Mouse (Mus musculus) intestine, postnatal 0 days (tissue): ENCODE measurements around the gene Spa17. TPM values are rescaled to one million over a fixed set of nuclear protein-coding genes. Genes with fewer than 3 reads are reported as not detected.

Experiments used
- ATAC-seq: fragments of 200-750 bp; cut with Nextera tagmentation; 2 replicates; pipeline ENCODE4 v1.8.0; 2017; ENCODE audit warnings: mild to moderate bottlenecking, moderate TSS enrichment, moderate library complexity
- H3K27ac ChIP-seq: fragments of 300-500 bp; sonication (generic); 2 replicates; pipeline ENCODE4 v1.5.1; 2014; ENCODE audit warnings: mild to moderate bottlenecking, low read depth, low read length, moderate library complexity
- H3K27me3 ChIP-seq: fragments of 300-500 bp; sonication (generic); replicated peaks from 2 replicates; pipeline ENCODE4 v1.6.1; 2014; ENCODE audit warnings: low read length, mixed read lengths; ENCODE audit not compliant: control insufficient read depth, insufficient read depth
- H3K36me3 ChIP-seq: fragments of 300-500 bp; sonication (generic); 2 replicates; pipeline ENCODE4 v1.6.1; 2014; ENCODE audit warnings: mild to moderate bottlenecking, moderate library complexity; ENCODE audit not compliant: control insufficient read depth, insufficient read depth
- H3K4me1 ChIP-seq: fragments of 300-500 bp; sonication (generic); replicated peaks from 2 replicates; pipeline ENCODE4 v1.6.1; 2014; ENCODE audit warnings: antibody characterized with exemption, low read length, mixed read lengths; ENCODE audit not compliant: control insufficient read depth, insufficient read depth
- H3K4me2 ChIP-seq: fragments of 300-500 bp; sonication (generic); replicated peaks from 2 replicates; pipeline ENCODE4 v1.6.1; 2014; ENCODE audit warnings: low read depth, mild to moderate bottlenecking, moderate library complexity
- H3K4me3 ChIP-seq: fragments of 300-500 bp; sonication (generic); 2 replicates; pipeline ENCODE4 v1.5.1; 2014; ENCODE audit warnings: low read depth, low read length
- H3K9ac ChIP-seq: fragments of 300-500 bp; sonication (generic); 2 replicates; pipeline ENCODE4 v1.6.1; 2014; ENCODE audit warnings: mild to moderate bottlenecking, low read depth, low read length
- H3K9me3 ChIP-seq: fragments of 300-500 bp; sonication (generic); 2 replicates; pipeline ENCODE4 v1.6.1; 2016; ENCODE audit warnings: mixed run types; ENCODE audit not compliant: control insufficient read depth
- CTCF ChIP-seq: sonication (generic); IDR thresholded peaks from 2 replicates; pipeline ENCODE4 v1.5.1; 2016; ENCODE audit warnings: low read depth, mild to moderate bottlenecking, control low read depth, antibody characterized with exemption, moderate library complexity
- WGBS: fragments of 180-500 bp; shearing (Covaris S2); extraction: QIAGEN DNeasy Blood & Tissue Kit; methylation state at CpG from one replicate; pipeline ENCODE4 v1.1.7; 2014; 5-methylcytosine and 5-hydroxymethylcytosine counted together
- polyA plus RNA-seq: library from polyadenylated mRNA; unstranded; fragments of >200 nt; fragmentation: Nextera tagmentation; extraction: Ambion mirVana; gene quantifications from 2 replicates; pipeline ENCODE4 v1.2.1, GENCODE M21; 2015

The Spa17 gene
- polyA plus RNA-seq, 1 experiment from 2014 or later, result 3.8 TPM

DNA sequence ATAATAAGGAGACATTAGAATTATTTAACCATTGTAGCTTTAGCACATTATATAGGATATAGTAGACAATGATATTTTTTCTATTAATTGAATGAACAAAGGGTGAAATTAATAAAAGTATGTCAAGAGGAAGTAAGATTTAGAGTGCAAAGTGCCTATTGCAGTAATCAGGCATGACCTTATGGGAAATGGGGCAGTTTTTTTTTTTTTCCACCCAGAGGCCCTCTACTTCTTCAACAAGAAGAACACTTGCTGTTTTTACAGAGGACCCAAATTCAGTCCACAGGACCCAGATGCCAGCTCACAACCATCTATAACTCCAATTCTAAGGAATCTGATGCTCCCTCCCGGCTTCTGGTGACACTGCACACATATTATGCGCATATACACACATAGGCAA lies 52.9 kb downstream of the Spa17 start:
- H3K4me3 ChIP-seq, result no peak overlapping the region
- no peak overlapping the region for H3K4me2 ChIP-seq
- WGBS, result 88% methylated on average over 2 of the region's 2 CpGs
- H3K9ac ChIP-seq, result no peak overlapping the region
- no peaks in the 10 kb centered on the region for H3K4me1 ChIP-seq
- no peaks in the 10 kb centered on the region for H3K27me3 ChIP-seq
- H3K27ac ChIP-seq, result no peak overlapping the region
- H3K36me3 ChIP-seq, result no peaks in the 10 kb centered on the region
- no peak for TF ChIP-seq CTCF
- no peak for ATAC-seq
- no peaks in the 10 kb centered on the region for H3K9me3 ChIP-seq

DNA sequence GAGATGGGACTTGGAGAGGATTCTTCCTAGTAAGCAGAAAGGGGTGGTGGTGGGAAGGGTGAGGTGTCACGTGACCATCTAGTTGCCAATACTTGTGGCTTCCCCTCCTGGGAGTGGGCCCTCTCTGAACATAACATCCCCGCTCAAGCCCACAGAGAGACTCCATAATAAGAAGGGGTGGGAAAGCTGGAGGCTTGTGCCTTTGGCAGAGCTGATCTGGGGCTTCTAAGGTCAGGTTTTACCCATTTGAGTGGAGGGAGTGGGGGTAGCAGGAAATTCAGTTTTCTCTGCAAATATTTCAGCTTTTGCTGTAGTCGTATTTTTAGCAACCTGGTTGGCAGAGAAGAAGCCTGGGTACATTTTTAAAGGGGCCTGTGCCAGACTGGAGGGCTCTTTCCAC lies 57.2 kb downstream of the Spa17 start:
- Histone ChIP-seq H3K4me3 (no peak overlapping the region), H3K27ac (no peak overlapping the region), H3K27me3 (peaks cover 22% of the 10 kb centered on the region), H3K4me2 (no peak overlapping the region), H3K4me1 (0 out of 2 replicates have a peak, but pooled peaks cover 4% of the 10 kb centered on the region), H3K9ac (no peak overlapping the region), H3K36me3 (no peaks in the 10 kb centered on the region), H3K9me3 (no peaks in the 10 kb centered on the region)
- TF ChIP-seq CTCF, result no peak
- no peak for ATAC-seq
- 81% methylated on average over 3 of the region's 3 CpGs for WGBS

DNA sequence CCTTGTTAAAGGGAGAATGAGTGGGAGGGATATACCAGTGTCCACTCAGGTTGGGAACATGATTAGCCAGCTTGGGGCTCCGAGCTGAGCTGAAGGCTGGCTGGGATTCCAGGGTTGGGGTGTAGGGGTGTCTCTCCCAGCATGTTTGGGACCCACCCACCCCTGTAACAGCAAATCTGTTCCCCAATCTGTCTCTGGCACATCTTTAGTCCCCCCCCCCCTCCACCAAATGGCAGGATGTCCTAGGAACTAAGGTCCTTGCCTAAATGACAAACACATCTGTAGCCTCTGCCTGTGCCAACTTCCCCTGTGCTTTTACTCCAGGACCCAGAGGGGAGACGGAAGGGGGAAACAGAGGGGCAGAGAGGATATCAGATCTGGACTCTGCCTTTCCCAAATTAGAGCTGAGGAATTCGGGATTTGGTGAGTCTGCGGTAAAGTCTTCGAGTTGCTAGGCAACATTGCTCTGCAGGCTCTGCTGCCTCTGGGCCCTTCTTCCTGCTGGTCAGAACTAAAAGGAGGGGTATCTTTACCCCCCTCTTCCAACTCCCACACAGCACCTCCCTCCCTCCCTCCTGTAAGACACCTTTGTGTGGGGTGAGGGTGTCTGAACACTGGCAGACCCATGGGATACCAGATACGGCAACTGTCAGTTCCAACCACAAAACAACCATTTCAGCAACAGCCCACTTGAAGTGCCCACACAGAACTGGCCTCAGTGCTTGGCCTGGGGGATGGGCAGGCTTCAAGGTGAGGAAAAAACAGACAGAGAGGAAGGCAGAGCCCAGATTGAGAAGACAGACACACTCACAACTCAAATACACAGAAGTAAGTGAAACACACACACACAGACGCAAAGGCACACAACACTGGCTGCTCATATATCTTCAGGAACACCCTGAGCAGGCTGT lies 58.4 kb downstream of the Spa17 start, which contains the start of gene Siae:
Gene Siae (plus strand): TSS at position 861 of the 911 bp plus-strand sequence.
- no peaks in the 10 kb centered on the region for H3K9me3 ChIP-seq
- H3K36me3 ChIP-seq, result no peaks in the 10 kb centered on the region
- H3K4me3 ChIP-seq, result no peak within 1 kb of the TSS
- WGBS, result 28% methylated on average over 7 of the region's 7 CpGs
- H3K27me3 ChIP-seq, result peaks cover 28% of the 10 kb centered on the region
- no peak for ATAC-seq
- no peak within 1 kb of the TSS for H3K4me2 ChIP-seq
- no peak for TF ChIP-seq CTCF
- 0 out of 2 replicates have a peak, but pooled peaks cover 4% of the 10 kb centered on the region for H3K4me1 ChIP-seq
- no peak within 1 kb of the TSS for H3K9ac ChIP-seq
- no peak within 1 kb of the TSS for H3K27ac ChIP-seq

DNA sequence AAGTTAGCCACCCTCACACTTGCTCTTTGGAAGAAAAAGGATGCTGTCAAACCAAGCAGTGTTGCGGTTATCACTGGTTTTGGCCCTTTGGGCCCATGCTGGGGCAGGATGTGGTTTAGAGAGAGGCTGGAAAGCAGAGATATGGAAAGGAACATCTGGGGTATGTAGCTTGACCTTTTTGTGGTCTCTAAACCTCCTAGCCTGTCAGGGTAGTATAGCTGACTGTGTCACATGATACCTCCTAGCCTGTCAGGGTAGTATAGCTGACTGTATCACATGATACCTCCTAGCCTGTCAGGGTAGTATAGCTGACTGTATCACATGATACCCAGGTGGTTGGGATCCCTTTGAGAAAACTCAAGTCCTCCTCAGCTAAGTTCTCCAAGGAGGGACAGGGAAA lies 59.2 kb downstream of the Spa17 start:
- no peak for TF ChIP-seq CTCF
- H3K4me3 ChIP-seq, result no peak overlapping the region
- WGBS, result 92% methylated on average over 1 of the region's 1 CpGs
- peaks cover 28% of the 10 kb centered on the region for H3K27me3 ChIP-seq
- ATAC-seq, result no peak
- 0 out of 2 replicates have a peak, but pooled peaks cover 4% of the 10 kb centered on the region for H3K4me1 ChIP-seq
- no peak overlapping the region for H3K27ac ChIP-seq
- H3K36me3 ChIP-seq, result no peaks in the 10 kb centered on the region
- no peak overlapping the region for H3K4me2 ChIP-seq
- no peak overlapping the region for H3K9ac ChIP-seq
- H3K9me3 ChIP-seq, result no peaks in the 10 kb centered on the region

Other genes with a start within 250 kb of the Spa17 start
- 0.18 and 0.38 TPM in 2 replicates for gene Hepacam, start 246.4 kb downstream of the Spa17 start, polyA plus RNA-seq
- gene Robo4, start 211.8 kb downstream of the Spa17 start, polyA plus RNA-seq, result 6.6 and 7.1 TPM in 2 replicates
- 0.07 TPM in 1 of 2 replicates, not detected in the other for gene Robo3, start 180.5 kb downstream of the Spa17 start, polyA plus RNA-seq
- gene Msantd2, start 124.4 kb downstream of the Spa17 start, polyA plus RNA-seq, result 7.4 and 8.8 TPM in 2 replicates
- gene Esam, start 85.6 kb downstream of the Spa17 start, polyA plus RNA-seq, result 27.5 and 28.6 TPM in 2 replicates
- 6.1 and 10.3 TPM in 2 replicates for gene Vsig2, start 74.5 kb downstream of the Spa17 start, polyA plus RNA-seq
- gene Nrgn, start 60.8 kb downstream of the Spa17 start, polyA plus RNA-seq, result 1.2 and 1.9 TPM in 2 replicates
- gene Siae, start 58.0 kb downstream of the Spa17 start, polyA plus RNA-seq, result 15.0 and 22.1 TPM in 2 replicates
- gene Tbrg1, start 43.6 kb upstream of the Spa17 start, polyA plus RNA-seq, result 261 and 265 TPM in 2 replicates
- gene Panx3, start 55.5 kb upstream of the Spa17 start, polyA plus RNA-seq, result not detected in 2 replicates
- gene Olfr160, start 102.5 kb upstream of the Spa17 start, polyA plus RNA-seq, result not detected in 2 replicates
- not detected in 2 replicates for gene Olfr874, start 131.4 kb upstream of the Spa17 start, polyA plus RNA-seq
- gene Olfr875, start 158.1 kb upstream of the Spa17 start, polyA plus RNA-seq, result not detected in 2 replicates
- not detected in 2 replicates for gene Olfr876, start 189.3 kb upstream of the Spa17 start, polyA plus RNA-seq
- gene Olfr877, start 240.5 kb upstream of the Spa17 start, polyA plus RNA-seq, result not detected in 2 replicates